Mouse (Mus musculus) ES-Bruce4 (cell line): ENCODE results near the gene Trim14.

Experiments used
- CTCF ChIP-seq: IDR thresholded peaks from one replicate; pipeline ENCODE4 v1.8.1; 2011; ENCODE audit warnings: low read depth, low read length
- POLR2A ChIP-seq: IDR thresholded peaks from one replicate; pipeline ENCODE4 v1.8.1; 2011; ENCODE audit warnings: low read length; ENCODE audit not compliant: insufficient read depth

- TF ChIP-seq CTCF (no peak), POLR2A (no peak)
Measured at GRCm38 (mm10) chr4:46574841-46575240, 38.9 kb upstream of the Trim14 start.
